Mouse (Mus musculus) adrenal gland, postnatal 0 days (tissue): Measurements from ENCODE around the gene Tiam2. TPM values are rescaled to one million over a fixed set of nuclear protein-coding genes. Genes with fewer than 3 reads are reported as not detected.

Experiments used
- polyA plus RNA-seq: library from polyadenylated mRNA; unstranded; fragments of >200 nt; fragmentation: Nextera tagmentation; extraction: Ambion mirVana; gene quantifications from 2 replicates; pipeline ENCODE4 v1.2.1, GENCODE M21; 2015

Tiam2 gene
- polyA plus RNA-seq: 3.3 and 9.7 TPM in 2 replicates

DNA sequence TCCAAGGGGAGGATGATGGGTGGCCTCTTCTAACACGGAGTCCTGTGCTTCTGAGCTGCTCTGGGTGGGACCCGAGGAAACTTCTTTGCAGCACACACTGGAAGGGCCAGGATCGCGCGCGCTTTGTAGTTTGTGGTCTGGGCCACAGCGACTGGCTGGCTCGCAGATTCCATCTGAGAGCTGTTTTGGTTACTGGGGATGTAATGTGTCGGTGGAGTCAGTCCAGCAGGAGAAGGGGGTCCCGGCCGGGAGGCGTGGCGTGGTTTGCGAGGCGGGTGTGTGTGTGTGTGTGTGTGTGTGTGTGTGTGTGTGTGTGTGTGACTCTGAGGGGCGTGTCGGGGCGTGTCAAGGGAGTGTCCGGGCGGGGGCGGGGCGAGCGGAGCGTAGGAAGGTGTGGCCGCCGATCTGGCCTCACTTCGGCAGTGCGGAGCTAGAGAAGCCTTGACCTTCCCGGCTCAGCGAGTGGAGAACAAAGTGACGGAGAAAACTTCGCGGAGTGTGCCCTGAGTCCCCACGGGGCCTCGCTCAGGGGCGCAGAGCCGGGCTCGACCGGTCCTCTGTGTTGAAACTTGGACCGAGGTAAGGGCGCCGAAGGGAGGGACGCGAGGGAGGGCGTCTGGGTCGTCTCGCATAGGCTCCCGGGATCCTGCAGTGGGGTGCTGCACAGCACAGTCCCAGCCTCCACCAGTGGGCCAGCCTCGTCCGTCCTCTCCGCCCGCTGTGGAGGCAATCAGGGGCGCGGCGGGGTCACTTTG is at the start of gene Tiam2:
Tiam2 (plus strand) TSS at position 426 of the 755 bp plus-strand sequence.

DNA sequence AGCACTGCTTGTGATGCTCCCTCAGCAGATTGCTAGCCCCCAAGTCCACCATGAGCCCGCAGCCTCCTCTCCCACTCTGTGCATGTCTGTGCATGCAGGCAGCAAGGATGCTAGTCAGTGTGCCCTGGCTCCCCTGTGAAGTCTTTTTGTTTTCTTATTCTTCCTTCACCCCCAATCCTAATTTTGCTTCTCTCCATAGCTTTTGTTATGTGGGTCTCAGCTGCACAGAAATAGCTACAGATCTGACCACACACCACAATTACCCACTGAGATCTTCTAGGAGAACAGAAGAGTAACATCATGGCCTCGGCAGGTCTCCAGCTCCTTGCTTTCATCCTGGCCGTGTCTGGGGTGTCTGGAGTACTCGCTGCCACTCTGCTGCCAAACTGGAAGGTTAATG is 205.9 kb downstream of the Tiam2 start, which contains the start of gene Cldn20:
Cldn20 (plus strand) TSS at position 301 of the 400 bp plus-strand sequence.

DNA sequence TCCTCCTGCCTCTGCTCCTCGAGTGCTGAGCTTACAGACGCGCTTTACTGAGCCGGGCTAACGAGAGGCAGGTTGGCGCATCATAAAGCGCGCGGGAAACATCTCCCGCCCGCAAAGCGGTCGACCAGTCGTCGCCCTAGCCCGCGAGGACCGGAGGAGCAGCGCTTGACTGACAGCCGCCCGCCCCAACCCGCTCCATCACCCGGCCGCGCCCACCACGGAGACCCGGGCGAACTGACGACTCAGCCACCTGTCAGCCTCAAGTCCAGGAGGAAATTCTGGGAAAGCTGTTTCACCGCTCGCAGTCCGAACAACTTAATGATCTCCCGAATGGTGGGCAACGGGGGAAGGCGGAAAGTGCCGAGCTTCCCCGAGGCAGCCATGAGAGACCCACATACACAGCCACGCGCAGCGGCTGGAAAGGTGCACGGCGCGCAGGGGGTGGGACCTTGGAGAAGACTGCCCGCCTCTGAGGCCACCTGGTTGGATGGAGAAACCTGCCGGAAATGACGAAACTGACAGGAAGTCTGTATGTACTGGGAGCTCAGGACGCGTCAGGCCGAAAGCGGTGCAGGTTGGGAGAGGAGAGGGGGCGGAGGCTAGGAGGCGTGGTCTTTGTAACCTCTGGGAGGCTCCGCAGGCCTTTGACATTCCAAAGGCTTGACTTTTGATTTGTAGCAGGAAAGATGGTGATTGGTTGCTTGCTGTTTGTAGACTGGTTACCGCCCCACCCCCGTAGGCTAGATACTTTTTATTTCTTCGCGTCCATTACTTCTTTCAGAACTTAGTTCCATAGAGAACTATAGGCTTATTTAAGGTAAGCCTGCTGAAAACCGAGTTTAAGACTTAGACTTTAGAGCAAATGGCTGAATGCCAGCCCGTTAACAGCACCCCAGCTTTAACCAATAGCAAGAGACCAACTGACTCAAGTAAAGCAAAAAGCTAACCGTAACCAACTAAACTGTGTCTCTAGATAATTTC is 231.2 kb downstream of the Tiam2 start, which contains the start of gene Tfb1m:
Tfb1m (minus strand) TSS at position 451 of the 981 bp plus-strand sequence.

Other genes starting within 250 kb of the Tiam2 start
- gene Scaf8, start 211.6 kb upstream of the Tiam2 start, polyA plus RNA-seq: 11.1 and 13.7 TPM in 2 replicates
- gene Cldn20, start 206.0 kb downstream of the Tiam2 start, polyA plus RNA-seq: 0.27 and 0.36 TPM in 2 replicates
- gene Tfb1m, start 231.2 kb downstream of the Tiam2 start, polyA plus RNA-seq: 11.9 and 15.2 TPM in 2 replicates